26 mouse cellular contexts compared by ENCODE assay signal in the genomic region with DNA sequence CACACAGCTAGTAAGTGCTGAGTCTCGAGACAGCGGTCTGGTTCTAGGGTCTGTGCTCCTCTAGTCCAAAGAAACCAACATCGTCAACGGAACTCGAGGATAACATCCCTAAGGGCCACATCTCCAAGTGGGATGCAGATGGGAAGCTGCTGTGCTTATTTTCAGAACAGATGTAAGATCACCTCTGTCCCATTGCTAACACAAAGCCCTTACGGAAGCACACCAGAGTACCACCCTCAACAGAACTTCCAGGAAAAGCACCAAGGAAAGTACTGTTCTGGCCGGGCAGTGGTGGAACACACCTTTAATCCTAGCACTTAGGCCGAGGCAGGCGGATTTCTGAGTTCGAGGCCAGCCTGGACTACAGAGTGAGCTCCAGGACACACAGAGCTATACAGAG. TPM values are rescaled to one million over a fixed set of nuclear protein-coding genes. Genes with fewer than 3 reads are reported as not detected.
"Had no signal": no experiment of that assay in that cellular context is flagged by ENCODE, and none has a peak within 500 bp of the region (broad histone marks: within the 10 kb centered on the region; RNA-seq: fewer than 3 reads in every experiment).

No protein-coding gene starts in this region.

- H3K4me3 ChIP-seq: liver, embryonic 15.5 days; megakaryocyte, embryonic 14.5 days; midbrain, embryonic 13.5 days; myocyte; neural tube, embryonic 13.5 days; neural tube, embryonic 15.5 days had no signal

- H3K4me2 ChIP-seq: liver, embryonic 15.5 days; lung, embryonic 14.5 days; midbrain, embryonic 11.5 days; midbrain, embryonic 13.5 days; neural tube, embryonic 13.5 days; neural tube, embryonic 15.5 days had no signal

- H3K27me3 ChIP-seq: liver, embryonic 15.5 days; megakaryocyte, embryonic 14.5 days; midbrain, embryonic 13.5 days; neural tube, embryonic 13.5 days; neural tube, embryonic 15.5 days had no signal

- DNase-seq: lung, adult 18-20 months; lung, embryonic 14.5 days; lung, postnatal 10 days; lung, postnatal 4 days; retina, postnatal 1 day; right cerebral cortex, adult 18-20 months; right cerebral cortex, postnatal 25 days; right cerebral cortex, postnatal 4 days; spleen, adult 18-20 months; thymus, adult 18-20 months; thymus, postnatal 14 days; thymus, postnatal 36 days had no signal

- ATAC-seq: midbrain, embryonic 13.5 days; midbrain, embryonic 16.5 days had no signal

- H3K4me1 ChIP-seq: liver, embryonic 15.5 days; midbrain, embryonic 13.5 days; neural tube, embryonic 13.5 days; neural tube, embryonic 15.5 days had no signal

- H3K9me3 ChIP-seq: liver, embryonic 15.5 days; megakaryocyte, embryonic 14.5 days; midbrain, embryonic 13.5 days; neural tube, embryonic 13.5 days; neural tube, embryonic 15.5 days had no signal

- H3K27ac ChIP-seq: liver, embryonic 15.5 days; midbrain, embryonic 13.5 days; neural tube, embryonic 13.5 days; neural tube, embryonic 15.5 days had no signal

- H3K9ac ChIP-seq: liver, embryonic 15.5 days; lung, embryonic 14.5 days; midbrain, embryonic 13.5 days; neural tube, embryonic 13.5 days; neural tube, embryonic 15.5 days had no signal

RNA-seq across cellular contexts. Expression of a gene that starts 6.9 kb away (rescaled TPM):
- polyA plus RNA-seq: liver, embryonic 15.5 days; lung, embryonic 16.5 days; midbrain, embryonic 11.5 days; midbrain, embryonic 13.5 days; midbrain, embryonic 16.5 days; myocyte; neural tube, embryonic 11.5 days; neural tube, embryonic 13.5 days; neural tube, embryonic 15.5 days; small intestine, adult 2 months; stomach, embryonic 14.5 days; stomach, embryonic 16.5 days; testis, adult 2 months had no signal
